Mouse (Mus musculus): Measurements from ENCODE around the gene Mpl. TPM values are rescaled to one million over a fixed set of nuclear protein-coding genes. Genes with fewer than 3 reads are reported as not detected.

Mpl gene
- polyA plus RNA-seq, 1 experiment from 2014 or later = 2.9 TPM

DNA sequence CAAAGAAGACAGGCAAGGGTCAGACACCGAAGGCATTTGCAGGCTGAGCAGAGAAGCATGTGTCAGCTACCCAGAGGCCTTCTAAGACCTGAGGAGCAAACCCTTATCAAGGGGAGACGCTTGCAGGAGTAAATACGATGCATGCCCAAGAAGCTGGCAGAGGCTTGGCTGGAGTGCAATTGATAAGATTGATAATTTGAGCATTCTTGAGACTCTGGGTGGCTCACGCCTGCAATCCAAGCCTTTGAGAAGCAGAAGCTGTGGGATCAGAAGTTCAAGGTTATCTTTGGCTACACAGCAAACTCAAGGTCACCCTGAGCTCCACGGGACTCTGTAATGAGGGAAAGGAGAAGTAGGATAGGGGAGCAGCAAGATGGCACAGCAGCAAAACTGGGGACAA is 55.4 kb downstream of the Mpl start:
- Histone ChIP-seq H3K9ac (no peak overlapping the region), H3K4me2 (no peak overlapping the region), H3K36me3 (peaks cover 76% of the 10 kb centered on the region), H3K27ac (ENCODE audit: poor library complexity, severe bottlenecking) (no peak overlapping the region), H3K4me1 (replicated peaks) (0 out of 2 replicates have a peak, but pooled peaks cover 5% of the 10 kb centered on the region), H3K4me3 (no peak overlapping the region), H3K27me3 (replicated peaks) (no peaks in the 10 kb centered on the region), H3K9me3 (replicated peaks) (no peaks in the 10 kb centered on the region)
- ATAC-seq (ENCODE audit: insufficient number of reproducible peaks, low FRiP score) = no peak
- WGBS = 60% methylated on average over 5 of the region's 5 CpGs

DNA sequence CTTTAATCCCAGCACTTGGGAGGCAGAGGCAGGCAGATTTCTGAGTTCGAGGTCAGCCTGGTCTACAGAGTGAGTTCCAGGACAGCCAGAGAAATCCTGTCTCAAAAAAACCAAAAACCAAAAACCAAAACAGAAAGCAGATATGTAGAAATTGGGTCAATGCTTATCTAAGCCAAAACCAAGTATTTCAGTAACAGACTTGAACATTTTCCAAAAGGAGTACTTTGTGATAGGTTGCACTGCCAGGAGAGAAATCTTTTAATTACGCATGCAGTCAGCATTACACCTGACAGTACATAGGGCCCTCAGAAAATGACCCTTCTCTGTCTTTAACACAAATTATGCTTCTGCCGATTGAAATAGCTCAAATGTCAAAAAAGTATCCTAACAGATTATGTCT is 55.9 kb downstream of the Mpl start:
- H3K4me3 ChIP-seq = no peak overlapping the region
- peaks cover 80% of the 10 kb centered on the region for H3K36me3 ChIP-seq
- ATAC-seq (ENCODE audit: insufficient number of reproducible peaks, low FRiP score) = no peak
- H3K4me2 ChIP-seq = no peak overlapping the region
- H3K27ac ChIP-seq (ENCODE audit: poor library complexity, severe bottlenecking) = no peak overlapping the region
- WGBS = 91% methylated on average over 3 of the region's 3 CpGs
- H3K9ac ChIP-seq = no peak overlapping the region
- H3K9me3 ChIP-seq (replicated peaks) = no peaks in the 10 kb centered on the region
- H3K4me1 ChIP-seq (replicated peaks) = 0 out of 2 replicates have a peak, but pooled peaks cover 5% of the 10 kb centered on the region
- no peaks in the 10 kb centered on the region for H3K27me3 ChIP-seq (replicated peaks)

DNA sequence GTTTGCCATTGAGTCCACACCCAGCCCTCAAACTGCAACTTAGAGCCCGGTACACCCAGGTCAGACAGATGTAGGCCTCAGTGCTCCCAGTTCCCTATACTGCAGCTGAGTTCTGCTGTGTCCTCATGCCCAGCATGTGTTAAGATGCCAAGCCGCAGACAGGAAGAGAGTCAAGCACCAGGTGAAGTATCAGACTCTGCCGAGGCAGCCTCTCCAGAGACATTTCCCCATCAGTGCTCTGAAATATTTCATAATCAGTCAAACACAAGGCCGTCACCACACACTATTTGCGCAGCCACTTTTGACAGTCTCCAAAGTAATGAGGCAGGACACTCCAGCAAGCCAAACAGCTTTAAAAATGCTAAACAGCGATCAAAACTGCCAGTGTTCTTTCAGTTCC is 58.9 kb downstream of the Mpl start:
- Histone ChIP-seq H3K27ac (ENCODE audit: poor library complexity, severe bottlenecking) (no peak overlapping the region), H3K4me3 (no peak overlapping the region), H3K27me3 (replicated peaks) (no peaks in the 10 kb centered on the region), H3K9ac (no peak overlapping the region), H3K9me3 (replicated peaks) (no peaks in the 10 kb centered on the region), H3K4me1 (replicated peaks) (peaks cover 22% of the 10 kb centered on the region), H3K36me3 (peaks cover 81% of the 10 kb centered on the region), H3K4me2 (no peak overlapping the region)
- no peak for ATAC-seq (ENCODE audit: insufficient number of reproducible peaks, low FRiP score)
- WGBS = 88% methylated on average over 6 of the region's 6 CpGs

DNA sequence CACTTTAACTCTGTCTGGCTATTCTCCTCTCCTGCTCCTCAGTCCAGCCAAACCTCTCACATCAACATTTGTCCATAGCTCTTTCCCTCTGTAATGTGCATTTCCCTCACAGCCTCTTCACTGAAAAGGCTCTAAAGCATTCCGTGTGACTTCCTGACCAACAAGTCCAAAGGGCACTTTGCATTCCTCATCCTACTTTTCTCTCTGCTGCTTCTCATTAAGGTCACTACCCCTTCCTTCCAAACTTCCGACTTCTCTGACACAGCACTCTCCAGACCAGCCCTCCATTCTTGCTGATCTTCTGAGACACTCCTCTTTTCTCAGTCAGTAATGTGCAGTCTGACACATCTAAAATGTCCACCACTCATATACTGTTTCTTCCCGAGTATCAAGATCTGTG is 60.9 kb downstream of the Mpl start:
- whole genome bisulfite sequencing = 71% methylated on average over 3 of the region's 3 CpGs
- H3K36me3 ChIP-seq = peaks cover 82% of the 10 kb centered on the region
- peaks cover 18% of the 10 kb centered on the region for H3K4me1 ChIP-seq (replicated peaks)
- no peak overlapping the region for H3K4me3 ChIP-seq
- no peak overlapping the region for H3K4me2 ChIP-seq
- H3K9ac ChIP-seq = no peak overlapping the region
- no peak overlapping the region for H3K27ac ChIP-seq (ENCODE audit: poor library complexity, severe bottlenecking)
- no peaks in the 10 kb centered on the region for H3K9me3 ChIP-seq (replicated peaks)
- no peaks in the 10 kb centered on the region for H3K27me3 ChIP-seq (replicated peaks)
- ATAC-seq (ENCODE audit: insufficient number of reproducible peaks, low FRiP score) = no peak

DNA sequence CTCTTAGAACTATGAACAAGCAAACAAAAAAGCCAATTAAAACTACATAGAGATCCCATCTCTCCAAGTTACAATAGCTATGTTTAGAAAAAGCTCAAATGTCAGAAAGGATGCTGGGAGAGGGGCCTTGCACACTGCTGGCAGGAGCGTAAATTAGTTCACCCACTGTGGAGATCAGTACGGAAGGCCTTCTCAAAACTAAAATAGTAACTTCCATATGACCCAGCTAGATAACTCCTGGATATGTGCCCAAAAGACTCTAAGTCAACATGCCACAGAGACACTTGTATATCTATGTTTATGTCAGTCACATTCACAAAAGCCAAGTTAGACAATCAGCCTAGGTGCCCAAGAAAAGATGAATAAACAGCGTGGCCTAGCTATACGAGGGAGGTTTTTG is 62.0 kb downstream of the Mpl start:
- no peak overlapping the region for H3K4me3 ChIP-seq
- H3K4me2 ChIP-seq = no peak overlapping the region
- ATAC-seq (ENCODE audit: insufficient number of reproducible peaks, low FRiP score) = no peak
- H3K9ac ChIP-seq = no peak overlapping the region
- peaks cover 84% of the 10 kb centered on the region for H3K36me3 ChIP-seq
- no peaks in the 10 kb centered on the region for H3K27me3 ChIP-seq (replicated peaks)
- H3K27ac ChIP-seq (ENCODE audit: poor library complexity, severe bottlenecking) = peak overlapping the region; percentile 76; the same call in 1 of the 2 replicates
- H3K9me3 ChIP-seq (replicated peaks) = no peaks in the 10 kb centered on the region
- WGBS = 46% methylated on average over 4 of the region's 4 CpGs
- H3K4me1 ChIP-seq (replicated peaks) = peaks cover 18% of the 10 kb centered on the region

DNA sequence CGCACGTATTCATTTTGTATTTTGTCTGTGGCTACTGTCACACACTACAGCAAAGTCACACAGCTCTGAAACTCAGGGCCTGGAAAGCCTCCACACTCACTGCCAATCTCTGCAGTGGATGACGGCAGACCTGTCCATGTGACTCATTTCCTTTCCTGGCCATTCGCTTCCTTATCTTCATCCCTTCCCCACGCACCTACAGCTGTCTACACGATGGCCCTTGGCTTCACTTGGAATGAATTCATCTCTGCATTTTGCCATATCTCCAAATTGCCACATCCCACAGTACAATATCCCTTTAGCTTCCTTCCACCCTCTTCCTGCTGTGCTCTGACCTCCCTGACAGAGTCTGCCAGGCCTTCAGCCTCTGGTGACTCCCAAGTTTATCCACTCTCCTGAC is 62.8 kb downstream of the Mpl start:
- H3K9ac ChIP-seq = no peak overlapping the region
- 42% methylated on average over 6 of the region's 6 CpGs for WGBS
- no peak overlapping the region for H3K4me3 ChIP-seq
- H3K9me3 ChIP-seq (replicated peaks) = no peaks in the 10 kb centered on the region
- peak; percentile 49; the same call in 1 of the 2 replicates for ATAC-seq (ENCODE audit: insufficient number of reproducible peaks, low FRiP score)
- H3K4me1 ChIP-seq (replicated peaks) = peaks cover 18% of the 10 kb centered on the region
- H3K27ac ChIP-seq (ENCODE audit: poor library complexity, severe bottlenecking) = peak overlapping the region; percentile 76
- no peaks in the 10 kb centered on the region for H3K27me3 ChIP-seq (replicated peaks)
- H3K36me3 ChIP-seq = peaks cover 86% of the 10 kb centered on the region
- no peak overlapping the region for H3K4me2 ChIP-seq

Other genes with a start within 250 kb of the Mpl start
- 38.1 and 43.5 TPM in 2 replicates for gene Ptprf, start 166.1 kb downstream of the Mpl start, polyA plus RNA-seq (2016; fragmentation: Nextera tagmentation; extraction: Ambion mirVana)
- gene Szt2, start 48.2 kb downstream of the Mpl start, polyA plus RNA-seq (2016; fragmentation: Nextera tagmentation; extraction: Ambion mirVana) = 6.7 and 8.5 TPM in 2 replicates
- gene Med8, start 48.2 kb downstream of the Mpl start, polyA plus RNA-seq (2016; fragmentation: Nextera tagmentation; extraction: Ambion mirVana) = 79.7 and 81.3 TPM in 2 replicates
- gene Elovl1, start 29.4 kb downstream of the Mpl start, polyA plus RNA-seq (2016; fragmentation: Nextera tagmentation; extraction: Ambion mirVana) = 52.2 and 57.1 TPM in 2 replicates
- 157 and 163 TPM in 2 replicates for gene Cdc20, start 20.2 kb downstream of the Mpl start, polyA plus RNA-seq (2016; fragmentation: Nextera tagmentation; extraction: Ambion mirVana)
- gene Tie1, start 32.5 kb upstream of the Mpl start, polyA plus RNA-seq (2016; fragmentation: Nextera tagmentation; extraction: Ambion mirVana) = 65.8 and 69.4 TPM in 2 replicates
- 0.27 and 0.31 TPM in 2 replicates for gene 2610528J11Rik, start 69.5 kb upstream of the Mpl start, polyA plus RNA-seq (2016; fragmentation: Nextera tagmentation; extraction: Ambion mirVana)
- 0.18 and 0.23 TPM in 2 replicates for gene Tmem125, start 86.5 kb upstream of the Mpl start, polyA plus RNA-seq (2016; fragmentation: Nextera tagmentation; extraction: Ambion mirVana)
- 0.76 and 0.80 TPM in 2 replicates for gene Cfap57, start 163.3 kb upstream of the Mpl start, polyA plus RNA-seq (2016; fragmentation: Nextera tagmentation; extraction: Ambion mirVana)
- gene Ebna1bp2, start 163.3 kb upstream of the Mpl start, polyA plus RNA-seq (2016; fragmentation: Nextera tagmentation; extraction: Ambion mirVana) = 96.7 and 103 TPM in 2 replicates
- not detected in 2 replicates for gene Olfr62, start 201.4 kb upstream of the Mpl start, polyA plus RNA-seq (2016; fragmentation: Nextera tagmentation; extraction: Ambion mirVana)
- not detected in 2 replicates for gene Olfr1342, start 235.2 kb upstream of the Mpl start, polyA plus RNA-seq (2016; fragmentation: Nextera tagmentation; extraction: Ambion mirVana)
- gene Olfr1341, start 246.0 kb upstream of the Mpl start, polyA plus RNA-seq (2016; fragmentation: Nextera tagmentation; extraction: Ambion mirVana) = not detected in 2 replicates